In the genomic region with DNA sequence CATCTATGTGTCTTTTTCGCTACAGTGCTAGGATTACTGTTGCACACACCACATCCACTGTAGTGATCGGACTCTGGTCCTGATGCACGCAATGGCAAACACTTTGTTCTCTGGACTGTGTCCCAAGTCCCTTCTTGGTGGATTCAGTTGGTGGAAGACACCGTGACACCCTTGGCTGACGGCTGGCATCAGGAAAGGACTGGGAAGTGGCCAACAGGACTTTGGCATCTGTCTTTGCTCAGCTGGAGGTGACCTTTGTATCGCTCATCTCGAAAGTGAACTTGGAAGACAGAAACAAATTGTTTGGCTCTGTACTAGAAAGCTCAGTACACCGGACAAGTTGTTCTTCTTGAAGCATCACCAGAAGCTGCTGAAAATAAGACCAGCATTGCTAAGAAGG, we compare ENCODE assay signal across 21 mouse cellular contexts.
A peak's percentile ranks its signal among the peaks of the same experiment; 100 is the strongest.
DNase-seq lines count a peak whose midpoint lies in the region; ATAC-seq and TF ChIP-seq lines count a peak whose summit lies in the region.
"Had no signal": no experiment of that assay in that cellular context is flagged by ENCODE, and none has a peak within 500 bp of the region (broad histone marks: within the 10 kb centered on the region; RNA-seq: fewer than 3 reads in every experiment).

No protein-coding gene starts in this region.

- no peak overlapping the region for H3K4me2 ChIP-seq in liver, embryonic 11.5 days
- H3K4me2 ChIP-seq: heart, embryonic 15.5 days; hindbrain, embryonic 13.5 days; intestine, embryonic 15.5 days; limb, embryonic 15.5 days had no signal

- H3K9me3 ChIP-seq in liver, embryonic 11.5 days (ENCODE audit: control insufficient read depth, low read length): no peaks in the 10 kb centered on the region
- H3K9me3 ChIP-seq: G1E; heart, embryonic 15.5 days; hindbrain, embryonic 13.5 days; intestine, embryonic 15.5 days; limb, embryonic 15.5 days had no signal

- no peaks in the 10 kb centered on the region for H3K79me2 ChIP-seq in liver, adult 2 months (ENCODE audit: control insufficient read depth, insufficient read depth, low read length)

- no peaks in the 10 kb centered on the region for H3K36me3 ChIP-seq in liver, adult 2 months (ENCODE audit: control insufficient read depth, insufficient read depth, low read length)
- no peaks in the 10 kb centered on the region for H3K36me3 ChIP-seq in liver, embryonic 11.5 days (ENCODE audit: control insufficient read depth, insufficient read depth, low read length)
- H3K36me3 ChIP-seq: G1E; heart, embryonic 15.5 days; hindbrain, embryonic 13.5 days; intestine, embryonic 15.5 days; limb, embryonic 15.5 days had no signal

- no peak overlapping the region for H3K9ac ChIP-seq in liver, adult 2 months (ENCODE audit: low read depth, low read length)
- H3K9ac ChIP-seq in liver, embryonic 11.5 days (ENCODE audit: low read depth, low read length): no peak overlapping the region
- H3K9ac ChIP-seq: forebrain, postnatal 0 days; heart, embryonic 15.5 days; hindbrain, embryonic 13.5 days; intestine, embryonic 15.5 days; limb, embryonic 15.5 days had no signal

- H3K27me3 ChIP-seq in liver, adult 2 months (ENCODE audit: control insufficient read depth, insufficient read depth, low read length): peaks cover 7% of the 10 kb centered on the region
- H3K27me3 ChIP-seq in liver, embryonic 11.5 days (replicated peaks; ENCODE audit: control insufficient read depth, insufficient read depth, low read length): peaks cover 5% of the 10 kb centered on the region; the same call in 1 of the 2 replicates
- H3K27me3 ChIP-seq: heart, embryonic 15.5 days; hindbrain, embryonic 13.5 days; intestine, embryonic 15.5 days; limb, embryonic 15.5 days had no signal

- TF ChIP-seq CTCF in liver, adult 2 months (IDR thresholded peaks at IDR 0.05; ENCODE audit: low read depth, low read length): no peak

- no peak for ATAC-seq in liver, embryonic 11.5 days (replicated peaks; ENCODE audit: low FRiP score)
- ATAC-seq: CD4-positive, CD25-positive, alpha-beta regulatory T cell, adult 4 months; forebrain, postnatal 0 days; intestine, embryonic 15.5 days; midbrain, embryonic 16.5 days had no signal

- no peak overlapping the region for H3K4me3 ChIP-seq in liver, adult 2 months (ENCODE audit: insufficient read depth, low read depth, low read length)
- H3K4me3 ChIP-seq in liver, embryonic 11.5 days (ENCODE audit: low read depth, low read length): no peak overlapping the region
- H3K4me3 ChIP-seq: heart, embryonic 15.5 days; hindbrain, embryonic 13.5 days; intestine, embryonic 15.5 days; limb, embryonic 15.5 days had no signal

- WGBS in liver, adult 2 months: 72% methylated on average over 8 of the region's 8 CpGs
- 86% methylated on average over 8 of the region's 8 CpGs for WGBS in liver, embryonic 11.5 days

- no peak for TF ChIP-seq POLR2A in liver, adult 2 months (IDR thresholded peaks at IDR 0.05; ENCODE audit: extremely low read depth, insufficient read depth, low read length)

- H3K27ac ChIP-seq in liver, adult 2 months (replicated peaks; ENCODE audit: insufficient read depth, low read depth, low read length): no peak overlapping the region
- no peak overlapping the region for H3K27ac ChIP-seq in liver, embryonic 11.5 days (ENCODE audit: low read depth, low read length)
- H3K27ac ChIP-seq: heart, embryonic 15.5 days; hindbrain, embryonic 13.5 days; intestine, embryonic 15.5 days; limb, embryonic 15.5 days had no signal

- peak; percentile 2 for DNase-seq in adrenal gland, adult 2 months
- no peak for DNase-seq in adrenal gland, postnatal 4 days (ENCODE audit: low spot score in 2 of 2)
- peak; percentile 30 to 52 for DNase-seq in heart, adult 18-20 months
- no peak for DNase-seq in heart, postnatal 4 days
- peak; percentile 54 for DNase-seq in liver, adult 2 months (ENCODE audit: extremely low read depth, low read depth, low spot score)
- no peak for DNase-seq in liver, embryonic 11.5 days (ENCODE audit: low spot score)
- no peak for DNase-seq in right cerebral cortex, adult 2 months (ENCODE audit: low spot score in 2 of 2)
- no peak for DNase-seq in natural killer cell, adult 2 months (ENCODE audit: low spot score in 2 of 2)
- DNase-seq: cerebellum, adult 9-10 months; forebrain, postnatal 0 days; gastrocnemius, postnatal 36 days; lung, adult 18-20 months; right cerebral cortex, postnatal 14 days; thymus, postnatal 14 days had no signal

- no peaks in the 10 kb centered on the region for H3K4me1 ChIP-seq in liver, adult 2 months (ENCODE audit: control insufficient read depth, insufficient read depth, low read length)
- H3K4me1 ChIP-seq in liver, embryonic 11.5 days (replicated peaks; ENCODE audit: control insufficient read depth, insufficient read depth, low read length): no peaks in the 10 kb centered on the region
- H3K4me1 ChIP-seq: heart, embryonic 15.5 days; hindbrain, embryonic 13.5 days; intestine, embryonic 15.5 days; limb, embryonic 15.5 days had no signal

Comparison
In these comparisons a context has a peak if more than half of its experiments do, and no peak if none do; other contexts are left out.
1. DNase-seq: peak in adrenal gland, adult 2 months (single experiment), heart, adult 18-20 months (2 of 2) and liver, adult 2 months (single experiment); none in adrenal gland, postnatal 4 days (0 of 2), heart, postnatal 4 days (single experiment), liver, embryonic 11.5 days (single experiment), right cerebral cortex, adult 2 months (0 of 2) and natural killer cell, adult 2 months (0 of 2).